Mouse (Mus musculus) T-helper 2 cell (primary cell): Measurements from ENCODE around the gene Dnajc21.

Experiments
- in situ Hi-C: fragments of 300-600 bp; cut with MboI, MseI; formaldehyde crosslinking; loops from one replicate; pipeline ENCODE4 v1.15.1; 2025; ENCODE audit warnings: high pct_unique_total_duplicates

Dnajc21 gene

GRCm38 (mm10) chr15:10470151-10470831 lies at the start of gene Dnajc21:
Dnajc21 (minus strand) TSS chr15:10470516.
- in situ Hi-C loops, result no loop called here

DNA sequence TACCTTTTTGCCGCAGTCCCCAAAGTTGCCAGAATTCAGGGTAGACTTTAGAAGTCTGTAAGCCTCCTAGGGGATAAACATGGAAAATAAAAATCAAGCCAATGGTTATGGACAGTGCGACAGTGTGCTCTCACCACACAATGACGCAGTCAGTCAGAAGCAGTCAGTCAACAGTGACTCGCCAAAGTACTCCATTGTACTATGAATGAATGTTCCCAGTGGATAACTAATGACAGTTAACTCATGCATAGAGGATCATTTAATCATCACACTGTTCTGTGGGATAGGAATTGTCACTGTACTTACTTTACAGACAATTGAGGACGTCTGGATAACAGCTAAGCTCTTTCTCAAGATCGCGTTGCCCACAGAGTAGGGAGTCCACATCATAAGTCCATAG lies 44.9 kb upstream of the Dnajc21 start:
- in situ Hi-C loops, result loop anchor here (25.0 kb wide), 1 partner anchor 372 kb away; no protein-coding TSS in a partner anchor

- in situ Hi-C loops, result loop anchor here (25.0 kb wide), 1 partner anchor 381 kb away; no protein-coding TSS in a partner anchor
Observed at GRCm38 (mm10) chr15:10506099-10506498, 35.8 kb upstream of the Dnajc21 start.

DNA sequence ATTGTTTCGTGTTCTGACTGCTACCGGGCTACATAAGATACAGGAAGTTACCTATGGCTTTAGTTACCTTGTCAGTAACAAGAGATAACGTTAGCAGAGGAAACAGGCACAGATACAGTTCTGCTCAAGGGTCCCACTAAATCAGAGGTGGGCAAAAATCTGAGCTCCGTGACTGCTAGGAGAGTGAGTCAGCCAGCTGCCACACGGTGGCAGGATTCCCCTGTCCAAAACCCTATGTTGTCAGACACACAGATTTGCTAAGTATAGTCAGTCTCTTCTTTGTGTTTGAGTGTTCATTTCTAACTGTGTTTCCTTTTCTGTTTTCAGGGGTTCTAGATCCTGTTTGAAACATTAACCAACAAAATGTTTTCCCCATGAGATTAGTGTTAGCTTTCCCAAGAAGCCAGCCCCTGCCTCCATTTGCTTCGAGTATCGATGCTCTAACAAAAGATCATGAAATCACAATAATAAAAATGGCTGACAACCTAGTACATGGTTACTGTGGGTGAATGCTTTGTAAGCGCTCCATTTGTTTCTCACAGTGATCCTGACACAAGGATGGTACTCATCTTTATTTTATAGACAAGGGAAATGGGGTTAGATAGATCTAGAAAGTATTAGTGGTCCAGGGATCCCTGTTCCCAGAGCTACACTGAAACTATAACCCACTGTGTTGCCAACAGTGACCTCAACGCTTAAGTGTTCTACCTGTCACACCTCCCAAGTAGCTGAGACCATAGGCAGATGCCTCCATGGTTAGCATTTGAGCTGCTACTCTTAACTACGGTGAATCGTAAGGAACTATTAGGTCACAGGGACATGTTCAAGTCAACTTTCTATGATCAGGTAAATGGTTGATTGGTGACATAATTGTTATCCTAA lies 30.8 kb upstream of the Dnajc21 start:
- in situ Hi-C loops, result loop anchor here (25.0 kb wide), 1 partner anchor 386 kb away; no protein-coding TSS in a partner anchor

GRCm38 (mm10) chr15:10500035-10500434 lies 29.7 kb upstream of the Dnajc21 start:
- in situ Hi-C loops, result loop anchor here (25.0 kb wide), 1 partner anchor 387 kb away; no protein-coding TSS in a partner anchor

DNA sequence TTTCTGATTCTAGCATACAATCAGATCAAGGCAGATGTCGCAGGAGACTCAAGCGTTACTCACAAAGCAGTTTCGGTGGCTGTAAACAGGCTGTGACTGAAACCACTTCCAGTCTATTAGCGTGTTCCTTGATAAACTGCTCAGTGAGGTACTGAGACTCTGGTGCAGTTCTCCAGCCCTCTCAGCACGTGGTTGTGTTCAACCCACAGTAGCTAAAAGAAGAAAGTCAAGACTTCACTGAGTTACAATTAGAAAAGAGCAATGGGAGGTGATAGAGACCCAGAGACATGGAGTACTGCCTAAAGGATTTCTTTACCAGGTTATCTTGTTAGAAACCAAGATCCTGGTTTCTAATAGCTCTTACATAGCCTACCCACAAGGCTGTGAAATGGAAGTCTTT lies 29.3 kb upstream of the Dnajc21 start:
- in situ Hi-C loops, result loop anchor here (5.0 to 25.0 kb wide), 3 partner anchors 493 to 1362 kb away; partner anchors contain the start of genes Lmbrd2 and Tars

DNA sequence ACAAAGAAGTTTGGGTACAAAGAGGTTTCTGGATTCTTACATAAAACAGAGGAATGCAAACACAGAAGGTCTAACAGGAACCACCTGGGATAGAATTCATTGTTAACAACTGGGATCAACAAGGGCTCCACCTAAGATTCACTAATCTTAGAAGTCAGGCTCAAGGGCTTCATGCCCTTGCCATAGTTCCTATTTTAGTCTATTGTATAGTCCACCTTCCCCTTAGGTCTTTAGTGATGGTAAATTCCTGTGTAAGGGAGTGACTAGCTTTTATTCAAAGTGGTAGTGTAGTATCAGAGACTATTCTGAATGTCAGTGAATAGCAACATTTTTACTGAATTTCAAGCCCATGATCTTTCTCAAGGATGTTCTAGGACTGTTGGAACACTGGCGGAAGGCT lies 26.4 kb upstream of the Dnajc21 start:
- in situ Hi-C loops, result loop anchor here (5.0 to 25.0 kb wide), 3 partner anchors 496 to 1359 kb away; partner anchors contain the start of genes Lmbrd2 and Tars

DNA sequence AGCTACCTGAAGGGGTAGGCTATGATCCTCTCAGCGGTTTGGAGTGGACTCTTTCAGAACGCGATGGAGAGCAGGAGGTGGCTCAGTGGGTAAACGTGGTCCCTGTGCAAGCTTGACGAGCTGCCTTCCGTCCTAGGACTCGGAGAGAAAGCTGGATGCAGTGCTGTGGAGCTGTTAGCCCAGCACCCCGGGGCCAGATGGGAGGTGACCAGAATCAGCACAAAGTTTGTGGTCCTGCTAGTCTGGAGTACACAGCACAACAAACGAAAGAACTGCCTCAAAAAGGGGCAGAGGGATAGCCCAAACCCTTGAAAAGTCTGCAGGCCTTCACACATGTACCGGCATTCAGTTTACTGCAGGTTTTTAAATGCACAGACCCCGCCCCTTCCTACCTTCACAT lies 25.6 kb upstream of the Dnajc21 start:
- in situ Hi-C loops, result loop anchor here (5.0 to 25.0 kb wide), 3 partner anchors 496 to 1359 kb away; partner anchors contain the start of genes Lmbrd2 and Tars

DNA sequence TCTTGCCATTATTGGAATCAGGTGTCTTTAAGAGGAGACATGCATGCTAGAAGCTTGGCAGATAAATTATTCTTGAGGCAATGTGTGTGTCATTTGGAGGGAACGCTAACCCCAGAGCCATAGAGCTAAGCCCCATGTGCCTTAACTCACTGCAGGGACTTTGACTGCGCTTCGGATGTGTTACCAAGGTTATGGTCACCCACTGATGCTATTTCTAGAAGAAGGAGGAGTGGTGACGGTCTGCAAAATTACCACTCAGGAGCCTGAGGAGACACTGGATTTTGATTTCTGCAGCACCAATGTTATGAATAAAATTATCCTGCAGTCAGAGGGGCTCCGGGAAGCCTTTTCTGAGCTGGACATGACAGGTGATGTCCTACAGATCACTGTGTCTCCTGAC lies 19.8 kb upstream of the Dnajc21 start:
- in situ Hi-C loops, result loop anchor here (10.0 to 25.0 kb wide), 2 partner anchors 905 to 1353 kb away; partner anchors contain the start of genes Lmbrd2 and Tars

- in situ Hi-C loops, result loop anchor here (25.0 kb wide), 1 partner anchor 1350 kb away; the partner anchor contains the start of gene Lmbrd2
Observed at GRCm38 (mm10) chr15:10487246-10487645, 16.9 kb upstream of the Dnajc21 start.

GRCm38 (mm10) chr15:10486365-10486839 lies 16.1 kb upstream of the Dnajc21 start:
- in situ Hi-C loops, result loop anchor here (25.0 kb wide), 1 partner anchor 1349 kb away; the partner anchor contains the start of gene Lmbrd2

DNA sequence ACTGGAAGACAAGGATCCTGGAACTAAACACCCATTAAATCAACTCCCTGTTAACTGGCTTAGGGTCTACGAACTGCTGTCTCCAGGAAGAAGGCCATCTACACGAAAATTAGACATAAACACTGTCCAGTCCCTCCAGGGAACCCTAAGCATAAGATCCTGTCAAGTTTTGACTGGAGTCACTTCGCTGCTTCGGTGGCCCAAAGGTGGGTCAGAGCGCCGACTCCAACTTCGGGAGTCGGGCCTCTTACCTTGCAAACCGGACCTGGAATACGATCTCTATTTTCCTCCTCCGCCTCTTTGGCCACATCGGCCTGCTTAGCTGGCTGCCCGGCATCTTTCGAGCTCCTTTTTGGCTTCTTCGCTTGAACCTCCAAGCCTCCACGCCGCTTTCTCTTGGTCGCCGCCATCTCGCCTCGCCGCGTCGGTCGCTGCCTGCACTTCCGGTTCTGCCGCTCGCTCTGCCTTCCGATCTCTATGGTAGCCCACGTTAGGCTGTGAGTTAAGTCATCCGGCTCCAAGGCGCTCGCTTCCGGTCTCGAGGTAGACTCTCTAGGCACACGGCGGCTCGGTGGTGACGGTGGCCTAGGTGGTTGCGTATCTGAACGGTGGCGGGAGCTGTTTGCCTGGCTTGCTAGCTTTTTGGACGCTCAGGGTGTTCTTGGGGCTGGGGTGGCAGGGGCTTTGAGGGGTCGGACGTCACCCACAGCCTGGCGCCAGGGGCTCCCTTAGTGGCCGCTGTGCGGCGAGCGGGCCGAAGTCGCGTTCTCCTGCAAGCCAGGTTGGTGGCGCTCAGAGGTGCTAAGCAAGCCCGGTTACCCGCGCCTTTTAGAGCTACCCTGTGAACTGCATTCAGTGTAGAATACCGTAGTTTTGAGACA lies 15.4 kb upstream of the Dnajc21 start, which contains the start of the genes Brix1 and Rad1:
Brix1 (minus strand) TSS at position 464 of the 881 bp plus-strand sequence.
Rad1 (plus strand) TSS at position 535 of the 881 bp plus-strand sequence.
- in situ Hi-C loops, result loop anchor here (25.0 kb wide), 1 partner anchor 1348 kb away; the partner anchor contains the start of gene Lmbrd2

DNA sequence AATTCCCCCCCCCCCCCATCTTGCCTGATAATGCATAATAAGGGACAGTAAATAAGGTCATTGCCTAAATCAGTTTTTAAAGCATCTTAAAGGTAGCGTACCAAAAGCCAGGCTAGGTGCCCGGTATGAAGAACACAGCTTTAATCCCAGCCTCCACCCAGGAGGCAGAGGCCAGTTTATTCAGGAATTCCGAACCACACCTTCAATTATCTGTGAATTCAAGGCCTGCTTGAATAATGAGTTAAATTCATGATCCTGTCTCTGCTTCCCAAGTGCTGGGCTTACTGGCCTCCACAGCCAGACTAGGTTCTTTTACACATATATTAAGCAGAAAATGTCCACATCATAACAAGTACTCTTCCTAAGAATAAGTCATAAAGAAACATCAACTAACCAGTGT lies 625 bp upstream of the Dnajc21 start:
- in situ Hi-C loops, result no loop called here

DNA sequence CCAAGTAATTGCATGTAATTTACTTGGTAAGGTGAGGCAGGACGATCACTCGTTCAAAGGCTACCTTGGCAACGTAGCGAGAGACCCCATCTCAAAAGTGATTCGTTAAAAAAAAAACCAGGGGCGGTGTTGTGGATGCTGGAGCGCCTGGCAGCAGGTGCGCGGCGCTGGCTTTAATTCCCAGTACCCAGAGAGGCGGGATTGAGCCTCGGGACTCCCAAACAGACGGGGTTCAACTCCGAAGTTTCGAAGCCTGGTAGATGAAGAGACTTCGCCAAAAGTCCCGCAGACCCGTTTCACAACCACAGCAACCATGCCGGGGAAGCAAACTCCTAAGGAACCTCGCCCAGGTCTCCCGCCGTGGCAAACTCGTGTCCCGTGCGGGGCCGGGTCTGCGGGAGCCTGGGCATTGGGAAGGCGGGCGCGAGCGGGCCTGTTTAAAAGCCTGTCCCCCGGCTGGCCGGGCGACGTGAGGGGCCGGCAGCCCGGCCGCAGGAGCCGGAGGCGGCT lies 620 bp downstream of the Dnajc21 start:
- in situ Hi-C loops, result loop anchor here (10.0 kb wide), 1 partner anchor 905 kb away; no protein-coding TSS in a partner anchor

DNA sequence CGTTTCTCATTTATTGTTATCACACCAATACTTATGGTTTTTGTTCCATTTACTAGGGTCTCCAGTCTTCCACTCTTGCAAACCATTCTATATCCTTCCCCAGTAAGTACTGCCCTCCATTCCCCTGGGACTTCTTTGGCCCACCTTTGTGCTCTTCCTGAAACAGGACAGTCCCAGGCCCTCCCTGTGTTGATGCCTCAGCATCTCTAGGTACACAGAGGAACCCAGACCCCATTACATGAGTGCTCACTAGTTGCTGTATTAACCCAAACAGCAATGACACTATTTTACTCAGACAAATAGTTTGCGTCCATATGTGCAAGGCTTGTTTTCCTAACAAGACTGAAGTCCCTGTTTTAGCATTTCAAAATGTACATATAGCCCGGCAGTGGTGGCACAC lies 1.6 kb downstream of the Dnajc21 start:
- in situ Hi-C loops, result loop anchor here (10.0 kb wide), 1 partner anchor 906 kb away; no protein-coding TSS in a partner anchor

GRCm38 (mm10) chr15:10464678-10465077 lies 5.6 kb downstream of the Dnajc21 start:
- in situ Hi-C loops, result loop anchor here (10.0 kb wide), 1 partner anchor 910 kb away; no protein-coding TSS in a partner anchor

- in situ Hi-C loops, result loop anchor here (10.0 kb wide), 1 partner anchor 911 kb away; no protein-coding TSS in a partner anchor
Observed at GRCm38 (mm10) chr15:10463555-10463954, 6.8 kb downstream of the Dnajc21 start.

- in situ Hi-C loops, result loop anchor here (10.0 kb wide), 1 partner anchor 914 kb away; no protein-coding TSS in a partner anchor
Observed at GRCm38 (mm10) chr15:10460986-10461385, 9.3 kb downstream of the Dnajc21 start.

GRCm38 (mm10) chr15:10447102-10447501 lies 23.2 kb downstream of the Dnajc21 start:
- in situ Hi-C loops, result no loop called here

DNA sequence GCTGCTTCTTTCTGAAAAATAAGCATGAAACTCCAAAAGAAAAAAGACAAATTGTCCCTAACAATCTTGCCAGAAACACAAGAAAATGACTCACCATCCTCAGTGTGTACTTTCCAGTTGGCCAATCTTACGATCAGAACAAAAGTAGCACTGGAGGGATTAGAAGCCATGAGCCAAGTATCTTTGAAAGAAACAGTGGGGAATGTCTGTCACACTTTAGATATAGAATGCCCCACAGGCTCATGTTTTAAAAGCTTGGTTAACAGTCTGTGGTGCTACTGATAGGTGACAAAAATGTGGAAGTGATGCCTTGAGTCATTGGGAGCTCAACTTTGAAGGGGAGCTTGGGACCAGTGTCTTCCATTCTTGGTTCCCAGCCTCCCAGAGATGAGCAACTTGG lies 28.0 kb downstream of the Dnajc21 start:
- in situ Hi-C loops, result no loop called here
